Mouse (Mus musculus): Measurements from ENCODE around the gene Eif4enif1. TPM values are rescaled to one million over a fixed set of nuclear protein-coding genes. Genes with fewer than 3 reads are reported as not detected.

The Eif4enif1 gene
- total and polyA plus RNA-seq, 3 experiments: 42.8 to 235 (median 103) TPM

DNA sequence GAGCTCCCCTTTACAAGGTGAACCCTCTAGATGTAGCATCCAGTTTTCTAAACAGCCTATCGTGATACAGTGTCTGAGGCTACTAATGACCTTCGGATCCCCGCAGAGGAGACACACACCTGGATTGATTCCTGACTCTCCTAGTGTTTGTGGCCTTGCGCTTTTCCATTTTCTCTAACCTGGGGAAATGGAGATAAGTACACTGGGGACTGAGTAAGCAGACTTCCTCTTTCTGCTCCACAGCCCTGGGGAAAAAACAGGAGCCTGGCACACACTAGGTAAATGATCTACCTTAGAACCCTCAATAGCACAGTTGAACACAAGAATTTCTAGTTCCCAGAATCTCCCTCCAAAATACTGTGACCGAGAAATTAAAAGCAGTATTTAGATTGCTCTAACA lies 85.7 kb downstream of the Eif4enif1 start:
- peak; percentile 45 for TF ChIP-seq TAL1 (IDR thresholded peaks at IDR 0.05; ENCODE audit: low read length)
- TF ChIP-seq TCF12 (IDR thresholded peaks at IDR 0.05; ENCODE audit: low read depth, low read length): peak; percentile 34; the same call in 1 of the 2 replicates
- TF ChIP-seq RCOR1 (IDR thresholded peaks at IDR 0.05; ENCODE audit: low read depth, low read length): peak; percentile 18; the same call in 1 of the 2 replicates
- peak in 1 of 2 experiments; percentile 69; a peak in 2 of 4 replicates for TF ChIP-seq EP300 (IDR thresholded peaks at IDR 0.05; ENCODE audit: low read depth in 1 of 2, low read length in 2 of 2)
- no peak for TF ChIP-seq NRF1 (IDR thresholded peaks at IDR 0.05; ENCODE audit: insufficient read depth, low read depth, low read length, poor library complexity, severe bottlenecking)
- TF ChIP-seq MYB (IDR thresholded peaks at IDR 0.05; ENCODE audit: low read depth, low read length): no peak
- TF ChIP-seq ETS1 (IDR thresholded peaks at IDR 0.05; ENCODE audit: low read depth, low read length): 0 out of 2 replicates have a peak, but pooled peaks have one; percentile 20
- peak; percentile 67 for TF ChIP-seq GATA1 (IDR thresholded peaks at IDR 0.05; ENCODE audit: low read depth, low read length)
- H3K27me3 ChIP-seq (ENCODE audit: control insufficient read depth in 1 of 2, insufficient read depth in 2 of 2, low read length in 2 of 2): no peaks in the 10 kb centered on the region
- peak overlapping the region; percentile 64 to 67 for H3K4me3 ChIP-seq (ENCODE audit: control insufficient read depth in 1 of 2, insufficient read depth in 1 of 2, low read depth in 2 of 2, low read length in 2 of 2)
- peak; percentile 84 for DNase-seq (ENCODE audit: low read depth, low spot score)
- no peaks in the 10 kb centered on the region for H3K9me3 ChIP-seq (replicated peaks; ENCODE audit: insufficient read depth, low read length)
- peaks cover 40% of the 10 kb centered on the region for H3K79me2 ChIP-seq (ENCODE audit: control insufficient read depth, insufficient read depth, low read length, poor library complexity)
- H3K36me3 ChIP-seq (ENCODE audit: control insufficient read depth in 1 of 2, insufficient read depth in 2 of 2, low read length in 2 of 2): peaks cover 0 to 13% of the 10 kb centered on the region in 2 experiments; a peak in 2 of 4 replicates
- H3K9ac ChIP-seq (ENCODE audit: control insufficient read depth, low read depth, low read length, poor library complexity, severe bottlenecking): peak overlapping the region; percentile 98
- peaks cover 3 to 21% of the 10 kb centered on the region in 2 experiments for H3K4me1 ChIP-seq (ENCODE audit: control insufficient read depth in 1 of 2, insufficient read depth in 2 of 2, low read length in 2 of 2)
- H3K27ac ChIP-seq (ENCODE audit: control insufficient read depth, low read depth, low read length): peak overlapping the region; percentile 67

- no peaks in the 10 kb centered on the region for H3K27me3 ChIP-seq (ENCODE audit: control insufficient read depth in 1 of 2, insufficient read depth in 2 of 2, low read length in 2 of 2)
- peak within 1 kb of the TSS; percentile 89 for H3K27ac ChIP-seq (ENCODE audit: control insufficient read depth, low read depth, low read length)
- peaks cover 3 to 20% of the 10 kb centered on the region in 2 experiments for H3K36me3 ChIP-seq (ENCODE audit: control insufficient read depth in 1 of 2, insufficient read depth in 2 of 2, low read length in 2 of 2)
- DNase-seq (ENCODE audit: low read depth, low spot score): peak; percentile 90
- no peaks in the 10 kb centered on the region for H3K9me3 ChIP-seq (replicated peaks; ENCODE audit: insufficient read depth, low read length)
- peaks cover 3 to 29% of the 10 kb centered on the region in 2 experiments for H3K4me1 ChIP-seq (ENCODE audit: control insufficient read depth in 1 of 2, insufficient read depth in 2 of 2, low read length in 2 of 2)
- peaks cover 48% of the 10 kb centered on the region for H3K79me2 ChIP-seq (ENCODE audit: control insufficient read depth, insufficient read depth, low read length, poor library complexity)
- H3K9ac ChIP-seq (ENCODE audit: control insufficient read depth, low read depth, low read length, poor library complexity, severe bottlenecking): peak within 1 kb of the TSS; percentile 98
- peak within 1 kb of the TSS; percentile 67 to 90 for H3K4me3 ChIP-seq (ENCODE audit: control insufficient read depth in 1 of 2, insufficient read depth in 1 of 2, low read depth in 2 of 2, low read length in 2 of 2)
- peak; percentile 30; the same call in 1 of the 2 replicates for TF ChIP-seq RCOR1 (IDR thresholded peaks at IDR 0.05; ENCODE audit: low read depth, low read length)
- peak; percentile 92 for TF ChIP-seq POLR2AphosphoS2 (IDR thresholded peaks at IDR 0.05; ENCODE audit: low read length)
- TF ChIP-seq CHD2 (IDR thresholded peaks at IDR 0.05; ENCODE audit: low read length): no peak
- peak; percentile 96 for TF ChIP-seq MAX (IDR thresholded peaks at IDR 0.05; ENCODE audit: low read length)
- peak; percentile 68; the same call in 1 of the 2 replicates for TF ChIP-seq MXI1 (IDR thresholded peaks at IDR 0.05; ENCODE audit: low read depth, low read length)
- no peak; the same call in 1 of the 2 replicates for TF ChIP-seq E2F4 (IDR thresholded peaks at IDR 0.05; ENCODE audit: borderline replicate concordance, low read depth, low read length)
- peak; percentile 94 for TF ChIP-seq MYC (IDR thresholded peaks at IDR 0.05; ENCODE audit: low read depth, low read length)
- TF ChIP-seq TBP (IDR thresholded peaks at IDR 0.05; ENCODE audit: low read depth, low read length): peak; percentile 71; the same call in 1 of the 2 replicates
- TF ChIP-seq ZNF384 (IDR thresholded peaks at IDR 0.05; ENCODE audit: low read depth, low read length): no peak
- TF ChIP-seq UBTF (IDR thresholded peaks at IDR 0.05; ENCODE audit: borderline replicate concordance, insufficient read depth, low read depth, low read length): no peak
- TF ChIP-seq CHD1 (IDR thresholded peaks at IDR 0.05; ENCODE audit: low read depth, low read length): peak; percentile 97
- peak; percentile 33; the same call in 1 of the 2 replicates for TF ChIP-seq HCFC1 (IDR thresholded peaks at IDR 0.05; ENCODE audit: low read depth, low read length)
- no peak for TF ChIP-seq ELF1 (IDR thresholded peaks at IDR 0.05; ENCODE audit: low read depth, low read length)
- TF ChIP-seq USF1 (IDR thresholded peaks at IDR 0.05; ENCODE audit: low read depth, low read length): no peak
- TF ChIP-seq MYB (IDR thresholded peaks at IDR 0.05; ENCODE audit: low read depth, low read length): 0 out of 2 replicates have a peak, but pooled peaks have one; percentile 20
- peak; percentile 52 for TF ChIP-seq NELFE (IDR thresholded peaks at IDR 0.05; ENCODE audit: low read depth, low read length)
- TF ChIP-seq RAD21 (IDR thresholded peaks at IDR 0.05; ENCODE audit: low read depth, low read length): no peak
- TF ChIP-seq POLR2AphosphoS5 (IDR thresholded peaks at IDR 0.05; ENCODE audit: borderline replicate concordance, low read depth, low read length): 0 out of 2 replicates have a peak, but pooled peaks have one; percentile 81
- no peak for TF ChIP-seq MEF2A (IDR thresholded peaks at IDR 0.05; ENCODE audit: extremely low read depth, insufficient replicate concordance, low read depth, low read length, poor library complexity, severe bottlenecking)
- no peak for TF ChIP-seq ZC3H11A (IDR thresholded peaks at IDR 0.05; ENCODE audit: low read depth, low read length)
- peak; percentile 70 for TF ChIP-seq BHLHE40 (IDR thresholded peaks at IDR 0.05; ENCODE audit: borderline replicate concordance, low read depth, low read length)
- TF ChIP-seq POLR2A (IDR thresholded peaks at IDR 0.05; ENCODE audit: control insufficient read depth in 1 of 2, insufficient read depth in 1 of 2, low read depth in 1 of 2, low read length in 2 of 2, poor library complexity in 1 of 2): peak; percentile 79 to 82
- no peak for TF ChIP-seq MAFK (IDR thresholded peaks at IDR 0.05; ENCODE audit: borderline replicate concordance, low read depth, low read length)
These were observed 86.5 kb downstream of the Eif4enif1 start, which contains the start of gene Patz1 for GRCm38 (mm10) chr11:3288521-3289301. Patz1 (plus strand) TSS chr11:3288874.
